Mouse (Mus musculus): ENCODE data around the gene Atxn1.

GRCm38 (mm10) chr13:45636435-45636834 is 328.4 kb downstream of the Atxn1 start:
- TF ChIP-seq CTCF (IDR thresholded peaks at IDR 0.05; ENCODE audit: extremely low read depth, insufficient read depth, low read length) = no peak
- no peak for TF ChIP-seq POLR2A (IDR thresholded peaks at IDR 0.05; ENCODE audit: extremely low read depth, insufficient read depth, low read length)

Data from cortical plate, adult 2 months (tissue).